Mouse (Mus musculus) lung, adult 2 months (tissue): Measurements from ENCODE around the gene Casp1. TPM values are rescaled to one million over a fixed set of nuclear protein-coding genes. Genes with fewer than 3 reads are reported as not detected.

Experiments used
- DNase-seq: peaks from one replicate; pipeline ENCODE4 v3.0.0; 2022
- H3K4me1 ChIP-seq: fragments of 200-500 bp; 2 replicates; pipeline ENCODE4 v1.6.1; 2011; ENCODE audit warnings: low read length; ENCODE audit not compliant: control insufficient read depth, insufficient read depth
- H3K4me3 ChIP-seq: fragments of 200-500 bp; replicated peaks from 2 replicates; pipeline ENCODE3; 2011; ENCODE audit warnings: low read depth, mild to moderate bottlenecking, control low read depth, low read length; ENCODE audit errors: extremely low read depth
- CTCF ChIP-seq: fragments of 200-500 bp; IDR thresholded peaks from 2 replicates; pipeline ENCODE4 v1.5.1; 2011; ENCODE audit warnings: mild to moderate bottlenecking, low read length, control low read depth; ENCODE audit not compliant: insufficient read depth
- POLR2A ChIP-seq: fragments of 200-500 bp; IDR thresholded peaks from 2 replicates; pipeline ENCODE4 v1.6.1; 2011; ENCODE audit warnings: low read depth, mild to moderate bottlenecking, control low read depth, low read length, borderline replicate concordance; ENCODE audit errors: extremely low read depth
- WGBS: fragments of 180-500 bp; shearing (Covaris S2); methylation state at CpG from one replicate; pipeline ENCODE4 v1.1.7; 2018; 5-methylcytosine and 5-hydroxymethylcytosine counted together
- polyA plus RNA-seq: library from polyadenylated mRNA; depleted of rRNA; stranded (reverse); fragments of >200 nt; gene quantifications from 2 replicates; pipeline ENCODE4 v1.2.3, GENCODE M21; 2012; rRNA removed

Gene Casp1
- polyA plus RNA-seq, result 0.45 and 1.2 TPM in 2 replicates

DNA sequence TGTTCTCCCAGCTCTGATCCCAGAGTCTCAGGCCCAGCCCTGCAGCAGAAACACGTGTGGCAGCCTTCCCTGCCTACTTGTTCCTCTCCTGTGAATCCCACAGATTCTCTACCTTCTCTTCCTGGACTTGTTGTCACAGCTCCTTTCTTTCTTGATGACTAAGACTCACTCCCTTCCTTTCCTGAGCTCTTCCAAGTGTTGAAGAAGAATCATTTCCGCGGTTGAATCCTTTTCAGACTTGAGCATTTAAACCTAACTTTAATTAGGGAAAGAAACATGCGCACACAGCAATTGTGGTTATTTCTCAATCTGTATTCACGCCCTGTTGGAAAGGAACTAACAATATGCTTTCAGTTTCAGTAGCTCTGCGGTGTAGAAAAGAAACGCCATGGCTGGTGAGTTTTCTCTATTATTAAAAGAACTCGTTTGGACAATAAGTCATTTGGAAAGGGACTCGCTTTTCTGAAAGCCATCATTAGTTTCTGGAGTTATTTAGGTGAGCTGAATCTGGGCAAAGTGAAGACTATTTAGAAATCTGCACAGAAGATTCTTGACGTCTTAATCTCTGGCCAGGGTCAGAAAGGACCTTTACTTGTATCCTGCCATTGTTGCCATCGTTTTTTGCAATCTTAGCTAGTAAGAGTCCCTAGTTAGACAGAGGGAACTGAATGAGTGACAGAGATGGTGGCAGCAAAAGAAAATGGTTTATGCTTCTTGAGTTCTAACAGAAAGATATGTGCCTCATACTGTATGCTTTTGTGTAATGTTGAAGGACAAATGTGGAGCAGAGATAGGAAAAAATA is at the start of gene Casp1:
Gene Casp1, plus strand, starts transcription at position 189 of the 803 bp plus-strand sequence.
- Histone ChIP-seq H3K4me1 (no peaks in the 10 kb centered on the region), H3K4me3 (peak within 1 kb of the TSS; percentile 57)

DNA sequence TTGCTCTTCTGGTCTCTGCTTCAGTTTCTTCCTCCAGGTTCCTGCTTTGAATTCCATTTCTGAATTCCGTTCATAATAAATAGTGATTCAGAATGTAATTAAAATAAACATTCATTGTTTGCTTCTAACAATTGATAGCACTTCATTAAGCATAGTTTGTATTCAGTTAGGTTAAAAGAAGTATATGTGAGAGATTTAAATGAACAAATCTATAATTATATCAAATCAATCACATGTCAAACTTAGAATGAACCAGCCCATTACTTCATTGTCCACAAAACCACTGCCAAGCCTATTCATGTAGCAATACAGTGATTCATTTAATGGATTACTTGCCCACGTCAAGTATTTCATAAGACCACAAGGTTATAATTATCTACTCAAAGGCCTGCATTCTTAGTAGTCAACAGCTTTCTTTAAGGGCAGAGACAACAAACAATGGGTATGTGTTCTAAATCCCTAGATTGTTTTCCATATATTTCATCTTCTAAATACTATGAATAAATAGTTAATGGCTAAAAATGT is 34.3 kb upstream of the Casp1 start:
- H3K4me1 ChIP-seq, result no peaks in the 10 kb centered on the region
- TF ChIP-seq POLR2A (no peak), CTCF (no peak)
- WGBS, result 52% methylated on average over 2 of the region's 2 CpGs
- H3K4me3 ChIP-seq, result no peak overlapping the region
- no peak for DNase-seq

More for the DNA sequence above, at the start of gene Casp1:
- DNase-seq, result no peak
- no peak for TF ChIP-seq POLR2A
- no peak for TF ChIP-seq CTCF
- 61% methylated on average over 11 of the region's 11 CpGs for WGBS

DNA sequence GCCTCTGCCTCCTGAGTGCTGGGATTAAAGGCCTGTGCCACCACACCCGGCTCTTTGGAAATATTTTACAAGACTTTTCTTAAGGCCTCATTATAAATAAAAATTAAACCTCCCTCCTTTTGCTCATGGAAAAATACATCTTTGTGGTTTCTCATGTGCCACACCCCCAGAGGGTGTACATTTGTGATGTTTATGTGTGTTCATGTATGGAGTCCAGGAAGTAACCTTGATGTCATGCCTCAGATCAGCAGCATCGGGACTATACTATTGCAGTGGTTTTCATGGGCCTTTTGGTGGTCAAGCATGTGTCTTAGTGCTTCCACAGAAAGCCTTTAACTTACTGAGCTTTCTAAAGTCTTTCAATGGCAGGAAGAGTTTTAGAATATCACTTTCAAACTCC is 28.0 kb upstream of the Casp1 start:
- WGBS, result 75% methylated on average over 2 of the region's 2 CpGs
- H3K4me1 ChIP-seq, result no peaks in the 10 kb centered on the region
- TF ChIP-seq CTCF (no peak), POLR2A (no peak)
- no peak for DNase-seq
- no peak overlapping the region for H3K4me3 ChIP-seq

DNA sequence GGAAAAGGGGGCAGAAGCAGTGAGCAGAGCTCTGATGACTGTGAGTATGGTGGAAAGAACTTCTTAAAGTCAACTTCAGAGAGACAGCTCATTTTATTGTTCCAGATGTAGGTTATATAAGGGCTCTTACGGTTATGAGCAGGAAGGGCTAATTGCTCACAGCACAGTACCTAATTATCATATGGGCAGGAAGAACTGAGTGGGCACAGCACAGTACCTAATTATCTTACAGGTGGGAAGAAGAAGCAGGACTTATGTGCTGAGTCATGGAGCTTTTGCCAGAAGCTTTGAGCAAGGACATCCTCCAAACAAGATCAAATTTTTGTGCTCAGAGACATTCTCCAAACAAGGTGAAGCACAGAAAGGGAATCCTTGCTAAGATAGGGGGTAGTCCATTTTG is 27.4 kb upstream of the Casp1 start:
- no peaks in the 10 kb centered on the region for H3K4me1 ChIP-seq
- TF ChIP-seq CTCF, result no peak
- TF ChIP-seq POLR2A, result no peak
- DNase-seq, result no peak
- 54% methylated on average over 1 of the region's 1 CpGs for WGBS
- no peak overlapping the region for H3K4me3 ChIP-seq

DNA sequence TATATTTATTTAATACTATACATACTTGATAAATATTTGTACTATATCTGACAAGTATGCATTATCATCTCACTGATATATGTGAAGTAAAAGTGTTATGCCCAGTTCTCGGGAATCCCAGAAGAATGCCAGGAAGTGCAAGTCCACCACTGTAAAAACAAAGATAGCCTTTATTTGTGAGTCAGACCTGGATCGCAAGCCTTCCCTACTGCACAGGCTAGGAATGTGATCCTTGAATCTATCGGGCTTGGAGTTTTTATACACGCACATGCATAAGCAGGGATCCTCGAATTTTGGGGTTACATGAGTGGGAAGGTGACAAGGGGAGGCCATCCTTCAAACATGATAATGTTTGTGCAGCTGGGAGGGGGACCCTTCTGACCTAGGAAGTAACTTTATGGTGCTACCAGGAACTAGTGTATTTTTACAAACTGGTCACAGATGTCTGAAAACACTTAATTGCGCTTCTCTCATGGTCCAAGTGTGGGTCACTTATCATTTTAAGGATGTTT is 26.9 kb upstream of the Casp1 start:
- TF ChIP-seq POLR2A (no peak), CTCF (no peak)
- no peak for DNase-seq
- H3K4me1 ChIP-seq, result no peaks in the 10 kb centered on the region
- H3K4me3 ChIP-seq, result no peak overlapping the region
- 45% methylated on average over 6 of the region's 6 CpGs for WGBS

DNA sequence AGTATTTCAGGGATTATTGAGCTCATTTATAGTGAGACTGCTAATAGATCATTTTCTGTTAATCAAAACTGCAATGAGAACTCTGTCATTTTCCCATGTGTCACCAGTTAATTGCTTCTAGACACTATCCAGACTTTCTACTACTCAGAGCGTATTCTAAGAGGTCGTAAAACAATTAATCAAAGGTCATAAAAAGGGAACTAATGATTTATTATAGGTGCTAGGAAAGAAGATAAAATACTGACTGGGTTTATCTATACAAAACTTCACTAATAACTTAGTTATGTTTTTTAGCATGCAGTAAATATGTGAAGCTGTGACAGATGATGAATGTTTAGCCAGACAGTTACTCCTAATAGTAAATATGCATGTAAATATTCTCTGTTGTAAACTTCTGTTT is 12.2 kb upstream of the Casp1 start:
- H3K4me3 ChIP-seq, result no peak overlapping the region
- H3K4me1 ChIP-seq, result no peaks in the 10 kb centered on the region
- WGBS, result 70% methylated on average over 2 of the region's 2 CpGs
- DNase-seq, result no peak
- TF ChIP-seq POLR2A, result no peak
- TF ChIP-seq CTCF, result no peak

DNA sequence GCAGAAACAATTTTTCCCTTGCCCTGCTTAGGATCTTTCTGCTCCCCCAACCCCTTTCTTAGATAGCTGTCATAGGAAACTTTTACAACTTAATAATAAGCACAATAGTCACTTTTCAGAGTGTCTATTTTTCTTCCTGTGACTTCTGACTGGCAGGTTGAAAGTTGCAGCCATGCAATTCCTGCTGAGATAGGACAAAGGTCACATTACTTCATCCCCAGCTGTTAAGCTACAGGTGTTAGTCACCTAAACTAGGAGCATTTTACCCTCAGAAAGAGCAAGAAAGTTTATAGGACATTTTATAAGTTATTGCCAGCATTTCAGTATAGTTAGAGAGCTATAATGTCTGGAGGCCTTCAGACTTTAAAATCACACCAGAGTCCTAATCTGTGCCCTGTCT is 11.7 kb upstream of the Casp1 start:
- no peaks in the 10 kb centered on the region for H3K4me1 ChIP-seq
- no peak for TF ChIP-seq POLR2A
- no peak for TF ChIP-seq CTCF
- H3K4me3 ChIP-seq, result no peak overlapping the region
- no peak for DNase-seq

DNA sequence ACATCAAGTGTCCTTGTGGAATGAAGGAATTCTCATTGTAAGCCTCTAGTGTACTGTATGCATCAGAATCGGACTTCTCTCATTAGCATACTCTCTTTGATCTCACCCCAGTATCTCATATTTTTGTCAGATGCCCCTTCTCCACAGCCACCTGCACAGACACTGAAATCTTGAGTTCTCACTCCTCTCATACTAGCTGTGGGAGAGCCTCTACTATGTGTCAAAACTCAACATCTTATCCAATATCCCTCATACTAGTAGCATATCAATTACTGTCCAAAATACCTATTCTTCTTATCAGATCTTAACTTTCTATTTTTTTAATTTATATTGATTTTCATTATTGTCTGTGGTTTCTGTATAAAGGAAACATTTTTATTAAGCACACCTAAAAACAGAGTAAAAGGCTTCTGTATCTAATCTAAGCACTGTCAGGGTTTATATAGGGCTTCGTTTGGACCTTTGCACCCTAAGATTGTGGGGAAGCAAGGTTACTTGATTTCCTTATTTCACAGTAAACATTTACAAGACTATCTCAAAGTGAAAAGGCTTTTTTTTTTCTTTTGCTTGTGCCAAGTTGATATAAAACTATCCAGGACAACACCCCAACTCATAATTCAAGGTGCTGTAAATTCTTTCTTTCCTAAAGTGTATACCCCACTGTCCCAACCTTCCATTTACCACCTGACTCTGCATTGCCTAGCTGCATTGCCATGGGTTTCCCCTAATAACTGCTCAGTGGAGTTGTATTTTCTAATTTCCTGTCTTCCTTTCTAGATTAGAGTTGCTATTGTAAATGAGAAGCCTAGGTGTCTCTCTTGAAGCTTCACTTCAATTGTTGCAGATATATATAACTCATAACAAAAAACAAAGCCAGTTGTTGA is 1.7 kb upstream of the Casp1 start:
- no peaks in the 10 kb centered on the region for H3K4me1 ChIP-seq
- WGBS, result 58% methylated on average over 2 of the region's 2 CpGs
- TF ChIP-seq CTCF, result no peak
- TF ChIP-seq POLR2A, result no peak
- DNase-seq, result no peak
- no peak overlapping the region for H3K4me3 ChIP-seq

DNA sequence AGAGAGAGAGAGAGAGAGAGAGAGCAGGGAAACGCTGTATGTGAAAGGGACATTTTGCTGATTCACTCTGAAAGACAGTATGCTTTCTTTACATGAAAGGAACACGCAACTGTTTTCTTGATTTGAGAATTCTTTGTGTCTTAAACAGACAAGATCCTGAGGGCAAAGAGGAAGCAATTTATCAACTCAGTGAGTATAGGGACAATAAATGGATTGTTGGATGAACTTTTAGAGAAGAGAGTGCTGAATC is 740 bp downstream of the Casp1 start:
- DNase-seq, result no peak
- TF ChIP-seq CTCF (no peak), POLR2A (no peak)
- H3K4me3 ChIP-seq, result no peak overlapping the region
- no peaks in the 10 kb centered on the region for H3K4me1 ChIP-seq
- WGBS, result 69% methylated on average over 2 of the region's 2 CpGs

DNA sequence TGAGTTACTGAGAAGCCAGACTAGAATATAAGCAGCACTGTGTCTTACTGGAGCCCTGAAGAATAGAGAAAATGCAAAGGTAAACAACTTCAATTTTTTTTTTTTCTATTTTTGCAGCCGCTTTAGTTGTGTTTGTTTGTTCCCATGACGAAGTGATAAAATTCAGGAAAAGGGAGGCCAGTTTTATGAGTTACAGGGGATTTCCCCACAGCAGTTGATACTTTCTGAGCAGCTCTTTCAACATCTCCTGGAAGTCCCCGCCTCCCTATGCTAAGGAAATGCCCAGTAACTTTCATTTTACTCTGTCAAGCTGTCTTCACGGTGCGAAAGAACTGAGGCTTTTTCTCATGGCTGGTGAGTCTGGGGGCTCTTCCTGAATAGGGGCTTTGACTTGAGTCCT is 10.2 kb downstream of the Casp1 start, which contains the start of gene Casp4:
Gene Casp4, plus strand, starts transcription at position 268 of the 400 bp plus-strand sequence.
- no peaks in the 10 kb centered on the region; the same call in 1 of the 2 replicates for H3K4me1 ChIP-seq
- peak; percentile 13 for DNase-seq
- WGBS, result 18% methylated on average over 5 of the region's 5 CpGs
- H3K4me3 ChIP-seq, result peak within 1 kb of the TSS; percentile 5
- no peak for TF ChIP-seq CTCF
- no peak for TF ChIP-seq POLR2A
